ENCODE assay signal across 9 mouse cellular contexts in genomic region chr11:30471187-30471586, GRCm38 (mm10). TPM values are rescaled to one million over a fixed set of nuclear protein-coding genes. Genes with fewer than 3 reads are reported as not detected.
DNase-seq lines count a peak whose midpoint lies in the region; ATAC-seq and TF ChIP-seq lines count a peak whose summit lies in the region.
"Had no signal": no experiment of that assay in that cellular context is flagged by ENCODE, and none has a peak within 500 bp of the region (broad histone marks: within the 10 kb centered on the region; RNA-seq: fewer than 3 reads in every experiment).

No protein-coding gene starts in this region.

- H3K27ac ChIP-seq in heart, embryonic 15.5 days: peak overlapping the region; percentile 88
- H3K27ac ChIP-seq in cortical plate, adult 2 months (ENCODE audit: insufficient read depth, low read length): peak overlapping the region; percentile 44
- H3K27ac ChIP-seq in hindbrain, embryonic 12.5 days: no peak overlapping the region
- H3K27ac ChIP-seq in midbrain, embryonic 11.5 days (ENCODE audit: low read depth, low read length): no peak overlapping the region

- H3K27me3 ChIP-seq in heart, embryonic 15.5 days: no peaks in the 10 kb centered on the region
- H3K27me3 ChIP-seq in hindbrain, embryonic 12.5 days: no peaks in the 10 kb centered on the region
- no peaks in the 10 kb centered on the region for H3K27me3 ChIP-seq in midbrain, embryonic 11.5 days (ENCODE audit: control insufficient read depth, insufficient read depth, low read length)

- H3K9ac ChIP-seq in heart, embryonic 15.5 days: peak overlapping the region; percentile 1; the same call in 1 of the 2 replicates
- H3K9ac ChIP-seq in hindbrain, embryonic 12.5 days: no peak overlapping the region
- peak overlapping the region; percentile 70; the same call in 1 of the 2 replicates for H3K9ac ChIP-seq in midbrain, embryonic 11.5 days (ENCODE audit: low read length)

- H3K36me3 ChIP-seq in heart, embryonic 15.5 days: no peaks in the 10 kb centered on the region
- no peaks in the 10 kb centered on the region for H3K36me3 ChIP-seq in hindbrain, embryonic 12.5 days
- no peaks in the 10 kb centered on the region for H3K36me3 ChIP-seq in midbrain, embryonic 11.5 days (ENCODE audit: control insufficient read depth, insufficient read depth, low read length)

- H3K4me3 ChIP-seq in heart, embryonic 15.5 days: peak overlapping the region; percentile 57; the same call in 1 of the 2 replicates
- H3K4me3 ChIP-seq in cortical plate, adult 2 months (ENCODE audit: insufficient read depth, low read length): peak overlapping the region; percentile 33; the same call in 1 of the 2 replicates
- no peak overlapping the region for H3K4me3 ChIP-seq in hindbrain, embryonic 12.5 days
- no peak overlapping the region for H3K4me3 ChIP-seq in midbrain, embryonic 11.5 days (ENCODE audit: low read depth, low read length)

- intact Hi-C loops in heart, postnatal 36 days (cut with DNase I): loop anchor here (2.0 to 5.0 kb wide), 4 partner anchors 104 to 202 kb away; partner anchors contain the start of gene Sptbn1

- WGBS in heart, embryonic 15.5 days: 54% methylated on average over 8 of the region's 8 CpGs
- 72% methylated on average over 8 of the region's 8 CpGs for WGBS in hindbrain, embryonic 12.5 days
- 77% methylated on average over 8 of the region's 8 CpGs for whole genome bisulfite sequencing in midbrain, embryonic 11.5 days

- H3K9me3 ChIP-seq in heart, embryonic 15.5 days (replicated peaks): no peaks in the 10 kb centered on the region
- no peaks in the 10 kb centered on the region for H3K9me3 ChIP-seq in hindbrain, embryonic 12.5 days (replicated peaks)
- H3K9me3 ChIP-seq in midbrain, embryonic 11.5 days (ENCODE audit: control insufficient read depth, low read length): no peaks in the 10 kb centered on the region

- no peak for TF ChIP-seq POLR2A in cortical plate, adult 2 months (IDR thresholded peaks at IDR 0.05; ENCODE audit: extremely low read depth, insufficient read depth, low read length)

- no peak for DNase-seq in heart, postnatal 36 days
- DNase-seq in midbrain, embryonic 11.5 days (ENCODE audit: low spot score, missing footprints): no peak
- DNase-seq in right cerebral cortex, postnatal 36 days (ENCODE audit: low spot score in 2 of 2): no peak
- no peak for DNase-seq in adrenal gland, postnatal 36 days

- TF ChIP-seq CTCF in cortical plate, adult 2 months (IDR thresholded peaks at IDR 0.05; ENCODE audit: extremely low read depth, insufficient read depth, low read length): no peak

- peak overlapping the region; percentile 80 for H3K4me2 ChIP-seq in heart, embryonic 15.5 days
- peak overlapping the region; percentile 71 for H3K4me2 ChIP-seq in hindbrain, embryonic 12.5 days (replicated peaks)
- H3K4me2 ChIP-seq in midbrain, embryonic 11.5 days: no peak overlapping the region

- H3K4me1 ChIP-seq in heart, embryonic 15.5 days (replicated peaks): peaks cover 15% of the 10 kb centered on the region
- H3K4me1 ChIP-seq in cortical plate, adult 2 months (ENCODE audit: control insufficient read depth, insufficient read depth, low read length): no peaks in the 10 kb centered on the region; the same call in 1 of the 2 replicates
- peaks cover 11% of the 10 kb centered on the region for H3K4me1 ChIP-seq in hindbrain, embryonic 12.5 days
- H3K4me1 ChIP-seq in midbrain, embryonic 11.5 days (ENCODE audit: control insufficient read depth, insufficient read depth, low read length): no peaks in the 10 kb centered on the region

- ATAC-seq in heart, embryonic 15.5 days (replicated peaks; ENCODE audit: insufficient number of reproducible peaks, insufficient read depth, low FRiP score, low read depth): 0 out of 2 replicates have a peak, but pooled peaks have one; percentile 2
- ATAC-seq in hindbrain, embryonic 12.5 days (ENCODE audit: low FRiP score): peak; percentile 29
- ATAC-seq in midbrain, embryonic 11.5 days (ENCODE audit: low FRiP score): peak; percentile 17; the same call in 1 of the 2 replicates
- ATAC-seq in erythroblast, adult 5-6 weeks (replicated peaks; ENCODE audit: low FRiP score, poor library complexity, severe bottlenecking): no peak

RNA-seq across cellular contexts. Expression of gene 4930505A04Rik, which starts 0.4 kb away (rescaled TPM):
- 0.14 TPM in 1 of 2 replicates, not detected in the other for polyA plus RNA-seq in heart, embryonic 15.5 days (2015; fragmentation: Nextera tagmentation; extraction: Ambion mirVana)
- not detected for total RNA-seq in heart, postnatal 36 days (2021)
- 0.15 and 0.17 TPM in 2 replicates for polyA plus RNA-seq in cortical plate, adult 2 months (2012; rRNA removed)
- 0.26 TPM in 1 of 2 replicates, not detected in the other for polyA plus RNA-seq in hindbrain, embryonic 12.5 days (2016; fragmentation: Nextera tagmentation; extraction: Ambion mirVana)
- polyA plus RNA-seq in midbrain, embryonic 11.5 days (2014; fragmentation: Nextera tagmentation; extraction: Ambion mirVana): not detected in 2 replicates
- total RNA-seq in erythroblast, adult 5-6 weeks (2015; ENCODE audit: low replicate concordance): not detected in 2 replicates
- total RNA-seq in erythroblast, adult 5-6 weeks (2017; ENCODE audit: low replicate concordance): not detected in 2 replicates
- total RNA-seq in adrenal gland, postnatal 36 days (2021): under 1 TPM in 1 of 2 experiments, not detected in 1; 0.43 TPM
- polyA plus RNA-seq: erythroblast, embryonic 14.5 days had no signal

Comparison
In these comparisons a context has a peak if more than half of its experiments do, and no peak if none do; other contexts are left out.
1. H3K27ac ChIP-seq: peak in heart, embryonic 15.5 days (single experiment) and cortical plate, adult 2 months (single experiment); none in hindbrain, embryonic 12.5 days (single experiment) and midbrain, embryonic 11.5 days (single experiment).
2. H3K4me3 ChIP-seq: peak in heart, embryonic 15.5 days (single experiment) and cortical plate, adult 2 months (single experiment); none in hindbrain, embryonic 12.5 days (single experiment) and midbrain, embryonic 11.5 days (single experiment).